Mouse (Mus musculus): Measurements from ENCODE around the gene Skil. TPM values are rescaled to one million over a fixed set of nuclear protein-coding genes. Genes with fewer than 3 reads are reported as not detected.

The Skil gene
- total RNA-seq (2023) = 10 to 100 TPM; 60.2 to 61.7 TPM

GRCm38 (mm10) chr3:31094531-31095178 lies at the start of gene Skil:
Skil (plus strand) TSS chr3:31095058.

GRCm38 (mm10) chr3:31149706-31150105 lies 54.8 kb downstream of the Skil start, which contains the start of gene Cldn11:
Cldn11 (plus strand) TSS chr3:31149920.

Other genes with a start within 250 kb of the Skil start
- 1 to 10 TPM; 1.7 to 2.4 TPM for gene Gpr160, start 239.1 kb upstream of the Skil start, total RNA-seq (2023)
- 10 to 100 TPM; 85.4 to 85.7 TPM for gene Phc3, start 125.6 kb upstream of the Skil start, total RNA-seq (2023)
- gene Prkci, start 99.3 kb upstream of the Skil start, total RNA-seq (2023) = 10 to 100 TPM; 14.2 to 16.7 TPM
- not detected for gene Cldn11, start 54.9 kb downstream of the Skil start, total RNA-seq (2023)
- gene Slc7a14, start 215.3 kb downstream of the Skil start, total RNA-seq (2023) = under 1 TPM; 0.06 to 0.12 TPM